Mouse (Mus musculus) urinary bladder, adult 18-20 months (tissue): ENCODE measurements around the gene Magi1.
A peak's percentile ranks its signal among the peaks of the same experiment; 100 is the strongest.

Experiments used
- DNase-seq, 2 experiments: peaks; one replicate each; pipeline ENCODE4 v3.0.0; 2022; ENCODE audit warnings: low spot score in 2 of 2, mixed read lengths in 2 of 2

Gene Magi1

GRCm38 (mm10) chr6:94257831-94258173 lies 25.9 kb downstream of the Magi1 start:
- DNase-seq = no peak

- DNase-seq = no peak
Observed at GRCm38 (mm10) chr6:94256982-94257830, 26.5 kb downstream of the Magi1 start.

GRCm38 (mm10) chr6:94253943-94254342 lies 29.8 kb downstream of the Magi1 start:
- DNase-seq = no peak

GRCm38 (mm10) chr6:94251358-94251945 lies 32.3 kb downstream of the Magi1 start:
- DNase-seq = no peak

- no peak for DNase-seq
Observed at GRCm38 (mm10) chr6:94249286-94249790, 34.4 kb downstream of the Magi1 start.

- peak in 1 of 2 experiments; percentile 40 for DNase-seq
Observed at GRCm38 (mm10) chr6:94241251-94241650, 42.5 kb downstream of the Magi1 start.

GRCm38 (mm10) chr6:94238643-94239042 lies 45.1 kb downstream of the Magi1 start:
- no peak for DNase-seq

- DNase-seq = no peak
Observed at GRCm38 (mm10) chr6:94236899-94237298, 46.8 kb downstream of the Magi1 start.

GRCm38 (mm10) chr6:94232243-94232785 lies 51.4 kb downstream of the Magi1 start:
- no peak for DNase-seq

- no peak for DNase-seq
Observed at GRCm38 (mm10) chr6:94231831-94232230, 51.9 kb downstream of the Magi1 start.

- DNase-seq = no peak
Observed at GRCm38 (mm10) chr6:94231367-94231766, 52.4 kb downstream of the Magi1 start.

- DNase-seq = no peak
Observed at GRCm38 (mm10) chr6:94230918-94231317, 52.8 kb downstream of the Magi1 start.

GRCm38 (mm10) chr6:94230129-94230528 lies 53.6 kb downstream of the Magi1 start:
- DNase-seq = no peak

- no peak for DNase-seq
Observed at GRCm38 (mm10) chr6:94226262-94226661, 57.5 kb downstream of the Magi1 start.

- peak in 1 of 2 experiments; percentile 33 for DNase-seq
Observed at GRCm38 (mm10) chr6:94225832-94226231, 57.9 kb downstream of the Magi1 start.

GRCm38 (mm10) chr6:94225091-94225490 lies 58.6 kb downstream of the Magi1 start:
- peak in 1 of 2 experiments; percentile 48 for DNase-seq

GRCm38 (mm10) chr6:94222253-94222652 lies 61.5 kb downstream of the Magi1 start:
- no peak for DNase-seq

- DNase-seq = no peak
Observed at GRCm38 (mm10) chr6:94221750-94222149, 62.0 kb downstream of the Magi1 start.

GRCm38 (mm10) chr6:94218076-94218475 lies 65.6 kb downstream of the Magi1 start:
- no peak for DNase-seq

GRCm38 (mm10) chr6:94215834-94216233 lies 67.9 kb downstream of the Magi1 start:
- DNase-seq = no peak

GRCm38 (mm10) chr6:94214895-94215538 lies 68.7 kb downstream of the Magi1 start:
- DNase-seq = peak in 1 of 2 experiments; percentile 35

GRCm38 (mm10) chr6:94205926-94206325 lies 77.8 kb downstream of the Magi1 start:
- no peak for DNase-seq
